Mouse (Mus musculus): ENCODE data around the gene Col13a1. TPM values are rescaled to one million over a fixed set of nuclear protein-coding genes. Genes with fewer than 3 reads are reported as not detected.

Col13a1 gene
- polyA plus RNA-seq, 1 experiment from 2014 or later: 4.2 TPM

GRCm38 (mm10) chr10:61793015-61793414 lies 185.9 kb downstream of the Col13a1 start:
- ATAC-seq (replicated peaks; ENCODE audit: extremely low read depth, insufficient read depth, low FRiP score): no peak
- H3K27ac ChIP-seq (ENCODE audit: low read length): no peak overlapping the region
- 57% methylated on average over 8 of the region's 8 CpGs for WGBS

GRCm38 (mm10) chr10:61788499-61788898 lies 190.4 kb downstream of the Col13a1 start:
- no peaks in the 10 kb centered on the region for H3K4me1 ChIP-seq (ENCODE audit: control insufficient read depth, insufficient read depth, low read length)
- no peak overlapping the region for H3K4me3 ChIP-seq (ENCODE audit: low read length)
- no peak overlapping the region for H3K9ac ChIP-seq (ENCODE audit: low read length)
- no peaks in the 10 kb centered on the region for H3K27me3 ChIP-seq (ENCODE audit: control insufficient read depth, insufficient read depth, low read length)
- 97% methylated on average over 5 of the region's 5 CpGs for WGBS
- no peak overlapping the region for H3K27ac ChIP-seq (ENCODE audit: low read length)
- H3K4me2 ChIP-seq (ENCODE audit: low read depth, low read length): no peak overlapping the region
- no peaks in the 10 kb centered on the region for H3K36me3 ChIP-seq (ENCODE audit: control insufficient read depth, insufficient read depth)
- no peaks in the 10 kb centered on the region for H3K9me3 ChIP-seq (replicated peaks; ENCODE audit: control insufficient read depth, low read length)
- no peak for ATAC-seq (replicated peaks; ENCODE audit: extremely low read depth, insufficient read depth, low FRiP score)

More at GRCm38 (mm10) chr10:61793015-61793414, 185.9 kb downstream of the Col13a1 start:
- Histone ChIP-seq H3K4me3 (ENCODE audit: low read length) (no peak overlapping the region), H3K4me1 (ENCODE audit: control insufficient read depth, insufficient read depth, low read length) (no peaks in the 10 kb centered on the region), H3K27me3 (ENCODE audit: control insufficient read depth, insufficient read depth, low read length) (no peaks in the 10 kb centered on the region), H3K9me3 (replicated peaks; ENCODE audit: control insufficient read depth, low read length) (no peaks in the 10 kb centered on the region), H3K4me2 (ENCODE audit: low read depth, low read length) (no peak overlapping the region), H3K9ac (ENCODE audit: low read length) (no peak overlapping the region), H3K36me3 (ENCODE audit: control insufficient read depth, insufficient read depth) (no peaks in the 10 kb centered on the region)

Other genes starting within 250 kb of the Col13a1 start
- gene H2afy2, start 195.0 kb downstream of the Col13a1 start, polyA plus RNA-seq (2015; fragmentation: Nextera tagmentation; extraction: Ambion mirVana): 44.2 and 44.5 TPM in 2 replicates
- not detected in 2 replicates for gene Neurog3, start 154.0 kb upstream of the Col13a1 start, polyA plus RNA-seq (2015; fragmentation: Nextera tagmentation; extraction: Ambion mirVana)
- gene Fam241b, start 164.8 kb upstream of the Col13a1 start, polyA plus RNA-seq (2015; fragmentation: Nextera tagmentation; extraction: Ambion mirVana): 3.5 and 4.5 TPM in 2 replicates

All from heart, embryonic 16.5 days (tissue).